Mouse (Mus musculus): Measurements from ENCODE around the gene Cyp4a32.

DNA sequence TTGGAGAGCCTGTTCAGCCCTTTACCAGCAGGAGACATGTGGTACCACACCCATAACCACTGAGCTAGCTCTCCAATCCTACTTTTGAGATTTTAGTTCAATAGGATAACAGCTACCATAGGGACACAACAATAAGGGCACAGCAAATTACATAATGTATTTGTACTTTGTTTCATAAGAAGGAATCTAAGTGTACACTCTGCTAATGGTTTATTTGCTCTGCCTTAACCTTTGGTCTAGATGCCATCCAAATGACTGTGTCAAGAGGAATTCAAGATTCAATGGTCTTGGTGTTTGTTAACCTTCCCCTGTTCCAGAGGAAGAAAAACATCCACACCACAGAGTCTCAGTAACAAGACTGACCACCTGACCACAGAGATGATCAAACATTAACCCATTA, 58.4 kb downstream of the Cyp4a32 start:
- TF ChIP-seq POLR2A (IDR thresholded peaks at IDR 0.05; ENCODE audit: extremely low read depth, insufficient read depth, low read length): no peak
- no peak for TF ChIP-seq CTCF (IDR thresholded peaks at IDR 0.05; ENCODE audit: extremely low read depth, insufficient read depth, low read length)
